Mouse (Mus musculus) kidney, adult 9 months (tissue): ENCODE data around the gene Prm2.

ENCODE experiments used
- DNase-seq: peaks from one replicate; pipeline ENCODE4 v3.0.0; 2022

Gene Prm2

DNA sequence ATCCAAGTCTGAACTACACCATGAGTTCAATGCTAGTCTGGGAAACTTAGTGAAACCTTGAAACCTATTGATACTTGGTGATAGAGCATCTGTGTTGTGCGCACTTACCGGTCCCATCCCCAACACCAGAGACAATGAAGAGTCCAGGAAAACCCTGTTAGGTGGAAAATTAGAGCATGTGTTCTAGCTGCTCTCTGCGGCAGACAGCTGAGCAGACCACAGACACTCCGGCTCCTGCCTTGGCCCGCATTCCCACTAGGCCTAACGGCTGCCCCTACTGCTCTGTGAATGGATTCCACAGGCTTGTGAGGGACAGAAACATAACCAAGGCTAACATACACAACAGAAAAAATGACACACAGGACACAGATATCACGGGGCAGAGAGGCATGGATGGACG is 22.4 kb downstream of the Prm2 start:
- no peak for DNase-seq

DNA sequence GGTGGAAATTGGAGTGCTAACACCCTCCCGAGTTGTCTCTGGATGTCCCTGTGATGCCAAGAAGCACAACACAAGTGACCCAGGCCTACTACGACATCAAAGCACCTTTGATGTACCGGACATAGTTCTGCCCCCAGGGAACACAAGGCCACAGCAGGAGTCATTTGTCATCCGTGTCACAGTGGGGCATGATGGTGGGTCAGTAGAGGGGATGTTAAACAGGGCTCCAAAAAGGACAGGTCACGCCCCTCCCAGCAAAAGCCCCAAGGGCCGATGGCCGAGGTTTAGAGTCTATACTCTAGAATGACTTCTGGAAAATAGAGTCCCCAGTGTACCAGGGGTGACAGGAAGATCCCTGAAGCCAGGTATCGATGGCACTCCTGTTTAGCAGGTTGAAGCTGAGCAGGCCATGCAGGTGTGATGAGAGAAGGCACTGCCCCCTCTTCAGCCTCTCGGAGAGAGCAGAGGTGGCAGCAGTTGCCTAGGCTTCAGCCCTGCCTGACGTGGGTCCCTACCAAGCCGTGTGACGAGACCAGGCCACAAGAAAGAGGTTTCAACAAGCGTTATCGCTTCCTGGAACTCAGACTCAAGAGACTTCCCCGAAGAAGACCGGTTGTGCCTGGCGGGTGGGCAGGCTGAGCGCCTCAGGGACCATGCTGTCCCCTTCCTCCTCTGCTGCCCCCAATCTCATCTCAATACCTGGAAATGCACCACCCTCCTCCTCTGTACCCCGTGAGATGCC is 24.0 kb downstream of the Prm2 start:
- DNase-seq: no peak

DNA sequence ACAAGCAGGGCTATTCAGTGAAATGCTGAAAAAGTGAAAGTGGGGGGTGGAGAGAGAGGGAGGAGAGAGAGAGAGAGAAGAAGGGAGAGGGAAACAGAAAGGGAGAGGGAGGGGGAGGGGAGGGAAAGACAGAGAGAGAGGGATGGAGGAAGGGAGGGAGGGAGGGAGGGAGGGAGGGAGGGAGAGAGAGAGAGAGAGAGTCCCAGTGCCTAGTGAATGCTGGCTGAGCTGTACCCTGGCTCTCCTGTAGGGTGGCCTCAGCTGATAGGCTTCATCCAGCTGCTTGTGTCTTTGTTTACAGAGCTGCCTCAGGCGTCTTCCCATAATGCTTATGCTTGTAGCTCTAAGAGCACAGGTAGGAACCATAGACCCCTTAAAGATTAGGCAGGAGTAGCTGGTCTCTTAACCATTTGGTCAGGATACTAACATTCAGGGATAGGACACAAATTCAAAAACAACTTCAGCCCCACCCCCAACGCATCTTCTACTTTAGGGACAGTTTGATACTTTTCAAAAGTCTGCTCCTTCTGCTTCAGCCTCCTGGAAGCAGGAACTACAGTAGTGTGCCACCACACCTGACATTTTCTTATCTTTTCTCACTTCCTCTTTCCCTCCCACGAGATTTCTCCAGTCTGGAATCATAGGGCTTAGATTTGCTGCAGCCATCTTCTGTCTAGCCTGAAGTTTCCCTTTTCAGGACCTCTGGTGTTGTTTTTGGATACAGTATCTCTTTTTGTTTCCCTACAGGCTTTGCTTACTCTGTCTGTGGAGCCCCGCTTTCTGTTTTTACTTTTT is 25.2 kb downstream of the Prm2 start:
- DNase-seq: no peak

DNA sequence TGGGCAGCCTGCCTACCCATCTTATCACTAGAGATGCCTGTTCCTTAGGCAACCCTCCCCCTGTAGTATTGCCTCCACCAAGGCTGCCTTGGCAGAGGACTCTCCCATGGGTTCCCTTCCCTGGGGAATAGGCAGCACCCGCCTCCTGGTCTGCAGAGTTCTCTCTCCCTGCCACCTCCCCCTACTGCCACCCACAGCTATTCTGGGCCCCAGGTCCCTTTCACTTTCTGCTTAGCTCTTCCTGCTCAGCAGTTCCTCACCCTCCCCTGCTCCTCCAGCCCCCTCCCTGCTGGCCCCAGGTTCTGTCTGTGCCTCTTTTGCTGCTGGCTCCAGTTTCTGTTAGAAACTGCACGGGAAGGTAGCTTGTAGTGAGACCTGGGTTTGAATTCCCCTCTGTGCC is 26.3 kb downstream of the Prm2 start:
- DNase-seq: no peak

DNA sequence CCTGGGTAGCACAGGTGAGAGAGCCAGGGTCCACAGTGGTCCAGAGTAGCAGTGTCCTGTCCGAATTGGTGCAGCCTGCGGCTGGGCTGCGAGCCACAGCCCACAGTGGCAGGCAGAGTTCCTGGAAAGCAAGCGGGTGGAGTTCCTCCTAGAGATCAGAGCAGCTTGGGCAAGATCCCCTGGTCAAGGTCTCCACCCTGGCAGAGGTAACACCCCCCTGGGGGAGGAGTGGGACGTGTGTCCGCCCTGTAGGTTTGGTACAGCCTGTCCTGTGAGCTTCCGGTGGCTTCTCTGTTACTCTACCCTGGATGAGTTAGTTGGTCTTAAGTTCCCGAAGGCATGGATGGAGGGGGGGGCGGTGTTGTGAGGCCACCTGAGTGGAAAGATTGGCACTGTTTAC is 27.1 kb downstream of the Prm2 start:
- DNase-seq: no peak

DNA sequence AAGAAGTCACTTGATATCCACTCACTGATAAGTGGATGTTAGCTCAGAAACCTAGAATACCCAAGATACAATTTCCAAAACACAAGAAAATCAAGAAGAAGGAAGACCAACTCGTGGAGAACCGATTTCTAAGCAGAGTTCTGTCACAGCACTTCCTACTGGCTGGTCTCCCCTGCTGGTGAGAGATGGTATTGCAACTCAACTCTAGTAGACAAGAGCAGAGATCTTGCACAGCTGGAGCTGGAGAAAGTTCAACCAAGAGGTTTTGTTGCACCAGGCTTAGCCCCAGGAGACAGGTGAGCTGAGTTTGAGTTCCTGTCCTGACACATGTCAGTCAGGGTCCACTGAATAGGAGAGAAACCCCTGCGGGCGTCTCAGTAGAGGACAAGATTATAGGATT is 28.8 kb downstream of the Prm2 start:
- DNase-seq: peak; percentile 82

DNA sequence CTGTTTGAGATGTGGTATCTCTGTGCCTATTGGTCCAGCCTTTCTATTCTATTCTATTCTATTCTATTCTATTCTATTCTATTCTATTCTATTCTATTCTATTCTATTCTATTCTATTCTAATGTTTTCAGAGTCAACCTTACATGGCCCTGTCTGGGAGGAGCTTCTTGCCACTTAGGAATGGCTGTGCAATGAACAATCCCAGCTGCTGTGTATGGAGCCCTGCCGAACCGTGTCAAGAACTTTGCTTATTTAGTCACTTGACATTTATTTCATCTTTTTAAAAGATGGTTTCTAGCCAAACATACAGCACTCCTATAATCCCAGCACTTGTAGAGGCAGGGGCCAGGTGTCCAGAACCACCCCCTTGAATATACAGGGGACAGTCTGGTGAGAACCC is 31.6 kb downstream of the Prm2 start:
- DNase-seq: no peak

DNA sequence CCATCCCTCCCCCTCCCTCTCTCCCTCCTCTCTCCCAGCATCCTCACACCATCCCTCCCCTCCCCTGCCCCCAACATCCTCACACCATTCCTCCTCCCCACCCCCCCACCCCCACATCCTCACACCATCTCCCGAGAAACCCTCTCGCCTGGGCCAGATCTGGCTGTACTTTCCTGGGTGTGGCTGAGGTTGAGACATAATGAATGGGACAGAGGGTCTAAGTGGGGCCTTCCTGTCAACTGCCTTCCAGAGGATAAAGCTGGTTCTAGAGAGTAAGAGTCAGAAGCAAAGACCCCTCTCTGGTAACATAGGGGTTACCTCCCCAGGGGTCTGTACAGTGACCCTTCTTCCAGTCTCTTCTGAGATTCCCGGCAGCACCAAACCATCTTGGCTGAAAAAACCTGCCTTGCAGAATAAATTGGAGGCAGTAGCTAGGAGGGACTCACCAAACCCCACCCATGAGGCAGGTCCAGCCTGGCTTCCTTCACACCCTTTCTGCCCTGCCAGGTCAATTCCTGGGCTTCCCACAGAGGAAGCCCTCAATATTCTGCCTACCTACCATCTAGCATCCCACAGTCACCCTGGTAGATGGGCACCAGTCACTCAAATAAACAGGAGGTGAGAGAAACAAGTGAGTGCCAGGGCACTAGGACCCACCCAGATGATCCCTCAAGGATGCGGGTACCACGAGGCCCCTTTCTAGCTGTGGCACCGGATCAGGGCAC is 32.2 kb downstream of the Prm2 start:
- no peak for DNase-seq

DNA sequence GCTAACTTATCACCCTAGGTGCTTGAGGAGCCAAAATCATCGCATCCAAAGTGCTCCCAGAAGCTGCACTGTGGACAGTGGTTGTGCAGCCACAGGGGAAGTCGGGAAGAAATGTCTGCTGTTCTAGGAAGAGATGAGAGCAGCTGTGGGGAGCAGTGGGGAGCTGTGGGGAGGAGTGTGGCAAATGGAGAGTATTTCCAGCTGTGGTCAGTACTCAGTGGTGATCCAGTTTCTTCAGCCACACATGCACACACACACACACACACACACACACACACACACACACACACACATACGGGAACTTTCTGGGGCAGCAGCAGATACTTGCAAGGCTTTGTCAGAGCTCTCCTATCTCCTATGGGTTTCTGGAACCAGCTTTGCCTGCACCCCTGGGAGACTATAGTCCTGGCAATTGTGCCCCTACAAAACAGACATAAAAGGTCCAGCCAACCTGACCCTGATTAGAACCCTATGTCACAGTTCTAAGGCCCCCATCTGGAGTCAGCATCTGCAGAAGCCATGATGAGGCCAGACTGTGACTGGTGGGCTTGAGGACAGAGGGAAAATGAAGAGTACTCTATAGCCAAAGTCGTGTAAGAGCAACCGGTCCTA is 33.3 kb downstream of the Prm2 start:
- DNase-seq: no peak

DNA sequence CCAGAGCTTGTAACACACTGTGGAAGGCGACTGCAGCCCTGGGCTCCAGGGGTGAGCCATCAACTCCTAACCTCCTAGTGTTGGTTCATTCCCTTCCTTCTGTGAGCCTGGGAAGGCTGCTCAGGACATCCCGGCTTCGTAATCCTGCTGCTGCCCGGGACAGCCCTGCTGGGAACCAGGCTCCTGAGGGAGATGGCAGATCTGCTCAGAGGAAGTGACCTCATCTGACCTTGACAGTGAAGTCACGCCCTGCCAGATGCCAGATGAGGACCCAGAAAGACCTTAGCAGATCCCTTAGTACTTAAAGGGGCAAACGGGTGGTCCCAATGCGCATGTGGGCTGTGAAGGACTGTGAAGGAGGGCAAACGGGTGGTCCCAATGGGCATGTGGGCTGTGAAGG is 34.8 kb downstream of the Prm2 start:
- DNase-seq: no peak

DNA sequence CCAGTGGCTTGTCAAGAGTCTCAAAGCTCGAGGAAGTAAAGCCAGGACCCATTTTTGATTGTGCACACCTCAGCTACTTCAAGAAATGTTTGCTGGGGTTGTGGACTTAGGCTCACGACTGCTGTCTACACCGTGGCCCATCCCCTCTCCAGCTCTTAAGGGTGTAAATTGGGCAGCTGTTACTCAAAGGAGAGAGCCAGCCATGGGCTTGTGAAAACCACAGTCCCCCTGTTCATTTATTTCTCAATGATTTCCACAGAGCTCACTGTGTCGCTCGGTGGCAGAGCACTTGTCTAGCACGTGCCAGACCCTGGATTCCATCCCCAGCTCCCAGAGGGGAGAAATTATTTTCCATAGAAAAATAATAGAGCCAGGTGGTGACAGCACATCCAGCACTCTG is 39.8 kb downstream of the Prm2 start:
- DNase-seq: no peak

DNA sequence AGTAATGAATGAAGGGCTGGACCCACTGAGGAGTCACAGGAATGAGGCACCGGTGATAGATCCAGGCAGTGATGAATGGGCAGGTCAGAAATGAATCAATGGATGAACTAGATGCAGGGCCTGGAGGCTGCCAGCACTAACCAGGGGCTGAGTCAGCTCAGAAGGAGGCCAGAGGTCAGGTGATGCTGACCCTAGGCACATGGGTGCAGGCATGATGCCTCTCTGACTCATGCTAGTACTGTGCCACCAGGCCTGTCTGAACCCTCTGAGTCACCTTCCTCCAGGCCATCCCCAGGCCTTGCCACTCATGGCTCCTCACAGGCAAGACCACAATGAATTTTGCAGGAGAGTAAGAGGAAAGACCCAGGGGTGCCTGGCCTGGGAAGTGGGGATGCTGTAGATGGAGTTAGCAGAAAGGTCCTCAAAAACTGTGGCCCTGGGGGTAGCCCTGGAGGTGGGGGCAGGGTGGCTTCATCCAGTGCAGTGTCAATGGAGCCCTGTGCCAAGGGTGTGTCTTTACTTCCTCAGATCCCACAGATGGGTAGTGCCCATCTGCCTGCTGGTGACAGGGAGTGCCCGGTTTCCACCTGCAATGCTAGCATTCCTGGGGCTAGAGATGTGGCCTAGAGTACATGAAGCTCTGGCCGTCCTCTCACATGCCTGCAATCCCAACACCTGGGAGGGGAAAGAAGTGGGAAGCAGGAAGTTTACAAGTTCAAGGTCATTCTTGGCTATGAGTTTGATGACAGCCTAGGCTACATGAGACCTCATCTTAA is 41.2 kb downstream of the Prm2 start:
- DNase-seq: no peak

DNA sequence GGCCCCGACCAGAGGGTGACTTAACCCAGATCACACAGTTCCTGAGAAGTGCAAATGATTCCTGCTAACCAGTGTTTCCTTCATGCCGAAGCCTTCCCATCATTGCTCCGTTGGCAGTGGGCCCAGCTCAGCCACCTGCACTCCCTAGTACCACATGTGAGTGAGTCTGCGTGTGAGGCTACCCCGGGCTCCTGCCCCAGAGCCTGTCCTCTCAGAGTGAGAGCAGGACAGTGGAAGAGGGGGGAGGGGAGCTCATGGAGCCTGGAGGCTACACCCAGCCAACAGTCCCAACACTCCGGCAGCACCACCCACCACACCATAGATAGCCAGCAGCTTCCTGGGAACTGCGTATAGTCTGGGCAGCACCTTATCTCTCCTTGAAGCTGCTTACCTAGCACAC is 46.1 kb downstream of the Prm2 start:
- DNase-seq: no peak

DNA sequence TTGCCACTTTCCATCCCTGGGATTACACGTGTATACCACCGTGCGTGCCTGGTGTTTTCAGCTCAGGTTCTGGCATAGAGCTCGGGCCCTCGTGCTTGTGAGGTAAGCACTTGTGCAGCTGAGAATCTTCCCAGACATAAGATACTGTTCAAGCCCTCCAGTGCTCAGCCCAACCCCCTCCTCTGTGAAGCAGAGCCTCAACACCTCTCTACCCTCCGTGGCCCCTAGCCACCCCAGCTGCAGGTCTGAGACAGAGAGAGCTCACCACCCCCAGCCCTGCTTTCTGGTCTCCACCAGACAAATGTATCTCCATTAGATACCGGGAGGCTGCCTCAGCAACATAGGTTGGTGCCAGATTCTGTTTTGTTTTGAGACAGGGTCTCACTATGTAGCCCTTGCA is 46.7 kb downstream of the Prm2 start:
- DNase-seq: no peak
